Mouse (Mus musculus) right cerebral cortex, postnatal 4 days (tissue): ENCODE data around the gene Enpp6.
"Not testable (repeated sequence)": the region's sequence is repeated elsewhere in the genome, so short reads cannot be mapped to it uniquely, and the experiment has no call there.

Experiments used
- DNase-seq: peaks from one replicate; pipeline ENCODE4 v3.0.0-alpha.2; 2022

The Enpp6 gene

DNA sequence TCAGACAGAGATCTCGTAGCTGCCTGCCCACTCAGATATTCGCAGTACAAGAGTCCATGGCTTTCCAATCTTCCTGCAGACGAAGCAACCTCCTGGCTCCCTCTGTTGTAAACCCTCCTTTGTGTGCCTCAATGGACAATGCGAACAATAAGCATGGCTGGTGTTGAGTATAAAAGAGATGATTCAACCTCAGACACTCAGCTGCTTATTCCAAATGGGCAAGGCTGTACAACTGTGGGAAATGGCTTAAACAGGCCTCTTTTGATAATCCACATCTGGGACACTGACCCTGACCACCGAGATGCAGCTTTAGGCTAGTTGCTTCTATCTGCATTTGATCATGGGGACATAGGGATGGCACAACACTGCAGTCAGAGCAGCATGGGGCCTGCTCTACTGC lies 19.0 kb downstream of the Enpp6 start:
- no peak for DNase-seq

DNA sequence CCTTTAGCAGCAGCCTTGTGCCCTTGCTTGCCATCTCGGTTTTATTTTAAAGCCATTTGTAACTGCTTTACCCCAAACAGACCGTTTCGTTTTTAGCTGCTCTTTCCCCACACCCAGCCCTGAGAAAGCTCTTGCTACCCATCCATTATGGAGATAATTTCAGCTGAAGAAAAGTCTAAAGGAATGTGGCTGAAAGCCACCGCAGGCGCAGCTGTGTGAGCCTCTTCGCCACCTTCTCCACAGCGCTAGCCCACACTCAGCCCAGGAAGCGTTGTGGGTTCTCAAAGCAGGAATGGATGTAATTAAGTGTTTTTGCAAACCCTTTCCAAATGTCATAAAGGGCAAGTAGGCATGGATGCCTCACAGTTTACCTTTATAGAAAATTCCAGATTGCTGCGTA lies 20.1 kb downstream of the Enpp6 start:
- DNase-seq, result no peak

DNA sequence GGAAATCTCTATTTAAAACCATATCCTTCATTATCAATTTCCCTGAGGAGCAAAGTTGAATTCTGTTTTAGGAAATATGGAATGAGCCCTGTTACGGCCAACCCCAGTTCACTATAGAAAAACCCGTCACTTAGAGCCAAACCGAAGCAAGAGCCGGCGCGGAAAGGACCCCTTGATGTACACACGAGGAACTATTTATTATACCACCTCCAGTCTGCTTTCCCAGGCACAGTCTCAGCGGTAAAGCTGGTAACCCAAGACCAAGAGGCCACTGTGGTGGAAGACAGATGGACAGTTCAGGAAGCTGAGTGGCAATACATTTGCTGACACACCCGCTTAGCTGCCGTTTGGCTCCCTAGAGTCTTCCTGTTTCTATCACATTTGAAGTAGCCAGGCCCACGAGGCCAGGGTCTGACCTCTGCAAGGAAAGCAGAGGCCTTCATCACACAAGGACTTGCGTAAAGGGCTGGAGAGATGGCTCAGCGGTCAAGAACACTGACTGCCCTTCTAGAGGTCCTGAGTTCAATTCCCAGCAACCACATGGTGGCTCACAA lies 21.6 kb downstream of the Enpp6 start:
- no peak for DNase-seq

DNA sequence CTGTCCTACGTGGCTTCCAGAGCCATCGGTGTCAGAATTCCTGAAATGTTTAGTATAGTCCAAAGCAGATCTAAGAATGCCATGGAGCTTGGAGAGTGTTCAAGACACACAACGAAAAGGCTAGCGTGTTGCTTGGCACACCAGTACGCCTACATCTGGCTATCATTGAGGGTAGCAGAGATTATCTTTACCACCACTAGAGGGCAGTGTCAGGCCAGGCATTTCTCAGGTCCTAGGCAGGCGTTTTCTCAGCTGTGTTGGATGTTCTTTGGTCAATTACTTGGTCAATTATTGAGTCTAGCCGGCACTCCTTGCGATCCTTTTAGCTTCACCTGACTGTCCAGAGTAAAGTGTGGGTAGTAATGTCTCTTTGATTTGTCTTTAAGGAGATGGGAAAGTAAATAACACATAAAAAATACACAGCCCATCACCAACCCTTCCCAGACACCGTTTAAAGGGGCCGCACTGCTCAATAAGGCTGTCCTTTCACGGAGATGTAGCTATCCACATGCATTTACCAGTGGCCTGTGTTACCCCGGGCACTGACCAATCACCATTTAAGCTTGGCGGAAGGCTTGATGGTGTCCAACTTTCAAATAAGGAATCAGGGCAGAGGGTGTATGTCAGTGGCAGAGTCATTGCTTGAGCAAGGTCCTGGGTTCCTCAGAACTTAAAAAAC lies 29.7 kb downstream of the Enpp6 start:
- DNase-seq, result peak; percentile 59

DNA sequence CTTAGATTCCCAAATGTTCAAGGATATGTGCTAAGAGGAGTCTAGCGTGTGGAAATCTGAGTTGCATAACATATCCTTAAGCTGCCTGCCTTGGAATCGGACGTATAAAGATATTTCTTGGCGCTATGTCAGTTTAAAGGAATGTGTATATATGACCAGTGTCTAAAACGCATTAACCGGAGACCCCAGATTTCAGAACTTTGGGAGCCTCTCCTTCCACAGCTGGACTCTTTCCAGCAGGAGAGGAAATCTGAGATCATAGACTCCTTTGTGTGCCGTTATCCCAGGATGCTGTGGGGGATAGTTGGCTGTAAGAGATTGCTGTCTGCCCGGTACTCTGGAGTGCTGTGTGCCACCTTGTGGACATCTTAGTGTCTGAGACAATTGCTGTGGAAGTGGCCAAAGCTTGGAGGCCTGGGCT lies 34.5 kb downstream of the Enpp6 start:
- no peak for DNase-seq

DNA sequence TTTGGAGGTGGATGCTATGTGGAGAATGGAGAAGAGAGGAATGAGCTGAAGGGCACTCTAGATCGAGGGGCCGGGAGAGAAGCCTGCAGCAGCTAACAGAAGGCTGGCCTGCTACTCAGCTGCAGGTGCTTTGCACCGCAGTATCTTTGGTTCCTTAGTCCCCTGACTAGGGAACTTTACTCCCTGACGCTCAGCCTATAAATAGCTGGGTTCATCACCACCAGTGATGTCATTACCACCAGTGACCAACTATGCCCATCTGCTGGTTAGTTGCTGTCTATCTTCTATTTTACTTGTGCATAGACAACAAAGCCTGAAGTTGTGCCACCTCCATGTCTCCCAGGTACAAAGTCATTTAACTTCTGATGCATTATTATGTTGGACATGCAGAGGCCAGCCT lies 37.9 kb downstream of the Enpp6 start:
- DNase-seq, result no peak

DNA sequence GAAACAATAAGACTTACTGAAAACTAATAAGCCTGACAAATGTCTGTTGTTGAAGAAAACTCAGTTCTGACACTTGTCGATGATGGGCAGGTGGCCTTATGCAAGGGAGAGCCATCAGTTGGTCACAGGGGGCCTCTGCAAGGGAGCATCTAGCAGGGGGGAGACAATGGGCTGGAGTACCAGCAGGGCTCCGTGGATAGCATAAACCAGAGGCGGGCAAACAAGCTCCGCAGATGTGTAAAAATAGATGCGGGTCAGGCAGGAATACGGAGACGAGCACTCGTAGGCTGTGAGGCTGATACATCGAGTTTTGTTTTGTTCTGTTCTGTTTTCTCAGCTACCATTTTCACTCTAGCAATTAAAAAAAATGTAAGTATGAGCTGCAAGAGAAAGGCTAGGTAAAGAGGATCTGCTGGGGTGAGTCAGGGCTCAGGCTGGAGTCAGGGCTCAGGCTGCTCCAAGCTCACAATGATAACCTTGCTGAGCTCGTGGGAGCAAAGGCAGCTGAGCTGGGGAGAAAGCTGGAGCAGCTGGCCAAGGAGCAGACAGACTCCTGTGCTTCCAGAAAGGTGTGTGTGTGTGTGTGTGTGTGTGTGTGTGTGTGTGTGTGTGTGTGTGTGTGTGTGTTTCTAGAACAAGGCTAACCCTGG lies 40.3 kb downstream of the Enpp6 start:
- no peak for DNase-seq

DNA sequence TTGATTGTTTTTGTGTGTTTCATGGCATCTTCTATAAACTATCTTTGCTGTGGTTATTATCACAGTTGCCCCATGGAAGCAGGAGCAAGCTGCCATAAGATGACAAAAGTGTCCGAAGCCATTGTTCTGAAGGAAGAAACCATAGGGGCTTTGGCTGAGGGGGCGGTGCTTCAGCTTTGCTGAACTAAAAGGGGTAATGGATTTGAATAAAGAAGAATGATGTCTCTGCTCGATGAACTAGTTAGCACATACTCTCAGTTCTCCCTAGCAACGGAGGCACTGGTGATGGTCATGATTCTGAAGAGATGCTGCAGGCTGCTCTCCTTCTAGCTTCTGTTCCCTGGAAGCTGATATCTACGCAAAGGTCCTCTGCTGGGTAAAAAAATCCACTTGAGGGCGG lies 41.8 kb downstream of the Enpp6 start:
- no peak for DNase-seq

DNA sequence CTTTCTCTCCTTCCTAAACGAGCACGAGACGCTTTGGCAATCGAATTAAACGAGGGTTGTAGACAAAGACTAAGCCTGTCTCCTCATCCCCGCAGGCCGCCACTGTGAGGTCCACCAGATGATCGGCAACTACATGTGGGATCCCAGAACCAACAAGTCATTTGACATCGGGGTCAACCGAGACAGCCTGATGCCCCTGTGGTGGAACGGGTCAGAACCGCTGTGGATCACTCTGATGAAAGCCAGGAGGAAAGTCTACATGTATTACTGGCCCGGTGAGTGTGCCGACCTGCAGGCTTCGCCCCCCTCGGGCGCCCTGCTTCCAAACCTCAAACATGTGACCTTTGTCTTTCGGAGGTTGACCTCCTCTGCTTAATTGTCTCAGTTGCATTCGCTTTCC lies 43.6 kb downstream of the Enpp6 start:
- no peak for DNase-seq

DNA sequence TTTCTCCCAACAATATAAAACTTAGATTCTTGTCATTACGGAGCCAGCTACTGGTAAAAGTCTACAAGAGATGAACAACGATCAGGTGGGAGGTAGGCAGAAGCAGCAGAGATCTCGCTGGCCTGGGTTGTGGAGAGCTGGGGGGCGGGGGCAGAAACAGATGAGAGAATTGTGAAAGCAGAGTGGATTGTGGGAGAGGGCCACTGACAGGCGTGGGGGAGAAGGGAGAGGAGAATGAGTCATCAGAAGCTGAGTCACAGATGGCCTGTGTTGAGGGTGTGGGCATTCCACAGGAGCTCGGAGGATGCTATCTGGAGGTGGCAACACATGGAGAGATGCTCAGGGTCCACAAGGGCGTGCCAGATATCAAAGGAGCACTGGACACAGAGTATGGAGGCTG lies 45.4 kb downstream of the Enpp6 start:
- no peak for DNase-seq

DNA sequence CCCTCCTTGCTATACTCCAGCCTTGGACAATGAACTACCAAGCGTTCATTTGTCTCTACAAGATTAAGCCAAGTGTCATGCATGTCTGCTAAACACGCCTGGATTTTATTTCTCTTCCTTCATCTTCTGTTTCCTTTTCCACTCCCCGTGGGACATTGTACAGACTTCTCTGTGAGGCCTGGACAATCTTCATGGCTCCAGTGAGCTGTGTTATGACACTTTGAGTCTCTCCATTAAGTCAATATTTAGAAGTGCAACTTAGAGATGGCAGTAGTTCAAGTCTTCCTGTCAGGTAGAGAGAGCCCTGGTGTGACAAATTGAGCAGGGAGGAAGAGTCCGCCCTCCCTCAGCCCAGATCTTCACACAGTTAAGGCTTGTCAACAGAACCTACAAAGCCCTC lies 47.3 kb downstream of the Enpp6 start:
- no peak for DNase-seq

DNA sequence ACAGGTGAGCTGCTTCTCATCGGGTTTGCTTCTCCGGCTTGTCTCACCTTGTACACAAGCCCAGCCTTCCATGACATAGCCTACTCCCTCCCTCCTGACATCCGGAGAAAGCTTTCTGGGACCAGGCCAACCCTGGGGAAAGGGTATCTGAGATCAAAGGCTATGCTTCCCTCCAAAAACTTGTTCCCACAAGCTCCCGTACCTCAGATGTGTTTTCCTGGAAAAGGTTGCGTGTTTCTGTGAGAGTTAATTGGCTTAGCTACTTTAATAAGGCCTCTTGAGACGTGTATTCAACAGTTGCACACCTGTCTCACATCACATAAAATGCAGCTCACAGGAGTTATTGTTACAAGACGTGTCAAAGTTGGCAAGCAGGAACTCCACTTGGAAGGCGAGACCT lies 49.8 kb downstream of the Enpp6 start:
- no peak for DNase-seq

DNA sequence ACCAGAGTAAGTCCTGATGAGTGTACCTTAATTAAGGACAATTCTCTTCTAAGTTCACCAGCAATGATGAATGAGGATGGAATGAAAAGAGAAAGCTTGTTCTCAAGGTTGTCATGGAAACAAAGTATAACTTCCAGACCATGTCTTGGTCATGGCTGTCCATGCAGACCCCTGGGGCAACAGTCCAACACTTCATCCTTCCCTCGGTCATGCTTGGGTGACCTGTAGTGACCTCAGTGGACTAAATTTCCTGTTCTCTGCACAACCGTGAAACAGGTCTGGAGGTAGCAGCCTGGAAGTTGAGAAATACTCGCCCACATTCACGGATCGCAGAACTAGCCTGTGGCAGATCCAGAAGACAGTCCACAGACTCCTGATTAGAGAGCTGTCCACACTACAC lies 50.7 kb downstream of the Enpp6 start:
- no peak for DNase-seq

DNA sequence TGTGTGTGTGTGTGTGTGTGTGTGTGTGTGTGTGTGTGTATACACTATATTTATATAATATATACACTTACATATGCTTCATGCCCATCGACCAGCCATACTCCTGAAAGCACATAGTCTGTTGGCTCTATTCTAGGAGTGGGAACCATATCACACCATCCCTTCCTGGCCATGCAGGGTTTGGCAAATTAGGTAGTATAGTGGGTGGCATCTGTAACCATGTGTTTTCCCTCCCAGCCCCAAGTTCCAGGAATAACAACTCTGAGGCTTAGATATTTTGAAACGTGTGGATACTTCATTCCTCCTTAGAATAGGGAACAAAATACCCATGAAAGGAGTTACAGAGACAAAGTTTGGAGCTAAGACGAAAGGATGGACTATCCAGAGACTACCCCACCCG lies 53.5 kb downstream of the Enpp6 start:
- not testable (repeated sequence) for DNase-seq

DNA sequence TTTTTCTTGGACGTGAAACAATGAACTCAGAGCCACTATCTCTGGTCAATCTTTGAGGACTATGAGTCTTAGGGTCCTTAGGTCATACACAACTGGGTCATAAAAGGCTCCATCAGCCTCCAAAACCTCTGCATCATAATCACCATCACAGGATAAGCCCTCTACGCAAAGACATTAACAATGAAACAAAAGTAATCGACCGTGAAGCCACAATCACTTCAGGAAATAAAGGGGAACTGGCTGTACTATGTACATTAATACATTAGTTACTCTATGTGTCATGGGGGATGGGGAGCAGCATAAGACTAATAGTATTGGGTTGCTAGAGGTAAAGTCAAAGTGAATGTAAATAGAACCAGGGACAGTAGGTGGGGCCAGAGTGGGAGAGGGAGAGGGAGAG lies 59.7 kb downstream of the Enpp6 start:
- DNase-seq, result no peak

DNA sequence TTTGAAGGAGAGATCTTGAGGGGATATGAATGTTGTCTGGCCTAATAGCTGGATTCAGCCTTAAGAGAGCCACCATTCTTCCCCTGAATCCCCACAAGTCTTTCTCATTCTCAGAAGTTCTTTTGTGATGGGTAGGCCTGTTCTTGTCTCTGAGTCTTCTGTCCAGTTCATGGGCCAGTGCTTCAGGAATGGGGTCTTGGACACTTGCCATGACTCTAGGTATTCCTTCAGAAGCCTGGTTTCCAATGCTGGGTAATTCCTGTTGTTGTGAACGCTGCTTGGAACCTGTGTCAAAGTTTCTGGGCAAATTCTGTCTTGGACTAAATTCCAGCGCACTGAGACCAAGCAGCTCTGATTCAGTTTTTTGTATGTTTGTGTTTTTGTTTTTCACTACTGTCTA lies 60.5 kb downstream of the Enpp6 start:
- DNase-seq, result no peak

DNA sequence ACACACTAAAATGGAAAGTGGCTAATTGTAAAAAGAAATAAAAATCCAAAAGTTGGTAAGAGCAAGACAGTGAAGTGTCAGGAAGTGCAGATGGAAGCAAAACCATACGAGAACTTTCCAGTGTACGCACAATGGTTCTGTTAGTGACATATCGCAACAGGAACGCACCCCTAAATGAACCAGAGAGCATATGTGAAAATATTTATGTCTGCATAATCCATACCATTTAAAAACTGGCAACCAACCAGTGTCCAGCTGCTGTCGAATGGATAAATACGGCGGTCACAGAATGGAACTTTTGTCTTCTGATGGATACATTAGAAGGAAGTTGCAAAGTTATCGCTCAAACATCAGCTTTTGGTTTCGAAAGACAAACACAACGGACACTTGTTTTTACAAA lies 61.9 kb downstream of the Enpp6 start:
- DNase-seq, result no peak

DNA sequence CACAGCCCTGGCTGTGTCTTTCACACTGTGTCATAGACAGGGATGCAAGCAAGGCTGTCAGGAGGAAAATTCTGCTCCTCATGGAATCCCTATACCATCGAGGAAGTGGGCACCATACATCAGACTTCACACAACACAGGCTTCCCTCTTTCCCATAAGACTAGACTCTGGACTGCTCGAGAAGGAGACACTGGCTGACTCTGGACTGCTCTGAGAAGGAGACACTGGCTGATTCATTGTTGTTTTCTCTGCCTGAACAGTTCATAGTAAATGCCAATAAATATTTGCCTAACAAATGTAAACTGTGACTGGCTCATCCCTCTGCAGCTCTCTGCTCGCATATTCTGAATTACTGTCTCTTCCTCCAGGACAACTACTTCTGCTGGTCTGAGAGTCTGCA lies 66.0 kb downstream of the Enpp6 start:
- no peak for DNase-seq

DNA sequence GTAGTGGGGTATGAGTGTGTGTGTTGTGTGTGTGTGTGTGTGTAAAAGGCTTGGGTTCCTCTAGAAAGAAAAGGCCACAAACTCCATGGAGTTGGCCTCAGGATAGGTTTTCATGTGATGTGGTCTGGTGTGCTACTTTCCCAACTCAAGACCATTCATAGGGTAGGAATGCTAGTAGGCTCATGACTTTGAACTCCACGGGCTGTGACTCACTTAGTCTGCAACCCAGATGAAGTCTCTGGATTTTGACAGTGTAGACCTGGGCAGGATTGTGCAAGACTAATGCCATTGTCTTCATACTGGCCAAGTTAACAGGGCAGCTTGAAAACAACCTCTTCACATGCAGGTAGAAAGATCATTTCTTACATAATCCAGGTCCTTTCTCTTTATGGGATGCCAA lies 69.4 kb downstream of the Enpp6 start:
- no peak for DNase-seq

DNA sequence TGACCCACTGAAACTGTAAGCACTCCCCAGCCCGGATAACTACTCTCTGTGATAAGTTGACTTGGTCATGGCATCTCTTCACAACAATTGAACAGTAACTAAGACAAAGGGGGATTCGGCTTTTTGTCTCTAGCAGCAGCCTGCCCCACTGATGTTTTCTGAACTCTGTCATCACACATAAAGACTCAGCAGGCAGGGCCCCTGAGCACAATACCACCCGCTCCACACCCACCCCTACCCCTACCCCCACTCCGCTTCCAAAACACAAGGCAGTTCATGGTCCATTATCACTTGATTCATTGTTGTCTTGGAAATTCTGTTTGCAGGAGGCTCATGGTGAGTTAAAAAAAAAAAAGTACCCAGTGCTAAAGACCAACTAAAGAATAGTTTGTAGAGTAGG lies 71.8 kb downstream of the Enpp6 start:
- DNase-seq, result no peak

DNA sequence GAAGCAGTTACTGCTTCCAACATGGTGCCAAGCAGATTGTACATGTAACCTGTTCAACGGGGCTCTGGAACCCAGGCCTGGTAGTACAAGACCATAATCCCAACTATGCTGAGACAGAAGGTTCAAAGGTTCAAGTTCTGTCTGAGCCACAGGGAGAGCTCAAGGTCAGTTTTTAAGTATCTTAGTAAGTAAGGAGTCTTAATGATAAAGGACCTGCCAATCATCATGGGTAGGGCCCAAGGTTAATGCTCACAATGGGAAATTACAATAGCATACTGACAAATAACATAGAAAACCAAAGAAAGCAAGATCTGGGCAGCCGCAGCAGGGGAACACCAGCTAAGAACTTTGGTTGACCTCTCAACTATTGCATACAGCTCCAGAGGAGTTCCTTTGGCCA lies 72.3 kb downstream of the Enpp6 start:
- DNase-seq, result no peak

DNA sequence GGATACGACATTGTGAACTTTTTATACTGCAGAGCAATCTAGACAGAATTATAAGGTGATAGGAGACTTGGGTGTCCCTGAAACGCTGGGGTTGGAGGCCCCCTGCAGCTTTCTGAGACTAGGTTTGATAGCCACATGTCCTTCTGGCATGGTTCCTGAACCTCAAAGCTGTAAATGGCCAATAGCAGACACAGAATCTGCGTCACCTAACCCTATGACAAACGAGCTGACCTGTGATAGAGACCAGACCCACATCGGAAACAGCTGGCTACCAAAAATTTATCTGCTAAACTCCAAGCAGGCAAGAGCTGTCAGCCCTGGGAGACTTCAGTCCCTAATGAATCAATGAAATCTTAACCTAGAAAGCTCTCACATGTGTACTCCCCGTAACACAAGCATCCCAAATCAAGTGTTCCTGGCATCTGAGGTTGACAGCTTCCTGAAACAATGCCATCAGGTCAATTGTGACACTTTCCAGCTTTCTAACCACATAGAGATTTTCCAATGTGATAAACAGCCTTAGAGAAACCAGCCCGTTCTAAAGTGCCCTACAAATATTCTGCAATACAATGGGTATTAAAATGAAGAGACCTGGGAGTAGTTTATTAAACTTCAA lies 74.5 kb downstream of the Enpp6 start:
- DNase-seq, result no peak

DNA sequence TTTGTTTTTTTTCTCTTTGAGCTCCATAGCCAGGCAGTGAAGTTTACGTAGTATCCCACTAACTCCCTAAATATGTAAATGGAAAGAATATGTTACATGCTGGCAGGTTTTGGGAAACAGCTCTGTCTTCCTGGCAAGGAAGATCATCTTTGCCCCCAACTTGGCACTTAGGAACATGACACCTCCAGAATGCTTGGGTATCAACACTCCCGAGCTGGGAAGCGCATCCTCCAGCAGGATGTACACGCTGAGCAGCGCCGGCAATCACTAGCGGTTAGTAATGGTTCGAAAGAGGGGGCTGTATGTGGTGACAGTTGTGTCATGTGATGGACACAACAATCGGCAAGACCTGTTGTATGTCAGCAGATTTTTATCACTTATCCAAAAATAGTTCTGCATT lies 80.4 kb downstream of the Enpp6 start:
- peak; percentile 5 for DNase-seq

DNA sequence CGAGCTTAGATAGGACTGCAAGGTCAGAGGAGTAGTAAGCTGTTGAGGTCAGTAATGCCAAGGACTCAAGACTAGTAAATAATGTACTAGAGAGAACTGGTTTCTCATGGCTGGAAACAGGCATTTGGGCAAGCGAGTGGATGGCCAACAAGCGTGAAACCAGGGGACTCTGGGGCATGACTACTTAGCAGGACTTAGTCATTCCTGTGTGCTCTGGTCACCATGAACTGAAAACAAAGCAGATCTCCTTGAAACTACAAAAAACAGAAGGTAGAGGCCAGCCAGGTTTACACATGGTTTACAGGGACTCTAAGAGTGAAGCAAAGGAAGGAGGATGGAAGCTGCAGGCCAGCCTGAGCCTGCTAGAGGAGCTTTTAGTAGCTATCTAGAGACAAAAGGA lies 82.9 kb downstream of the Enpp6 start:
- DNase-seq, result no peak
